Mouse (Mus musculus) regulatory T cell (primary cell): Measurements from ENCODE around the gene Cep162.

Experiments used
- in situ Hi-C: fragments of 300-600 bp; cut with MboI, MseI; formaldehyde crosslinking; loops from one replicate; pipeline ENCODE4 v1.15.1; 2025; ENCODE audit warnings: high pct_unique_total_duplicates

Cep162 gene

GRCm38 (mm10) chr9:87167001-87167830 is 88.1 kb downstream of the Cep162 start:
- in situ Hi-C loops = no loop called here

DNA sequence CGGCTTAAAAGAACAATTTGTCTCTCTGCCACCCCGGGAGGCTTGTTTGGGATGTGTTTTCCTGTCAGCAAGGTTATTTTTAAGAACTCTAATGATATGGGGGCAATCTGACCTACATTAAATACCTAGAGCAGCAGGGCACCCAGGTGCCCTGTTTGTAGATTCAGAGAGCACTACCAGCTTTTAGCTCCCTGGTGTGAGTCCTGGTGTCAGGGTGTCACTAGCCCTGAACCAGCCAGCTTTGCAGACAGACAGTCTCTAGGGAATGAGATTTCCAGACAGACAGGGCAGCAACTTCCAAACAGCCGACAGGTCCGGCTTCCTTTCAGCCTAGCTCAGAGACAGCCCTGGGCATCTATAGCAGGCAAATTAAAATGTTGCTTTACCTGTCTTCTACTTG is 92.8 kb downstream of the Cep162 start:
- in situ Hi-C loops = no loop called here

GRCm38 (mm10) chr9:87152641-87153325 is 102.6 kb downstream of the Cep162 start:
- in situ Hi-C loops = loop anchor here (10.0 kb wide), 1 partner anchor 972 kb away; no protein-coding TSS in a partner anchor

DNA sequence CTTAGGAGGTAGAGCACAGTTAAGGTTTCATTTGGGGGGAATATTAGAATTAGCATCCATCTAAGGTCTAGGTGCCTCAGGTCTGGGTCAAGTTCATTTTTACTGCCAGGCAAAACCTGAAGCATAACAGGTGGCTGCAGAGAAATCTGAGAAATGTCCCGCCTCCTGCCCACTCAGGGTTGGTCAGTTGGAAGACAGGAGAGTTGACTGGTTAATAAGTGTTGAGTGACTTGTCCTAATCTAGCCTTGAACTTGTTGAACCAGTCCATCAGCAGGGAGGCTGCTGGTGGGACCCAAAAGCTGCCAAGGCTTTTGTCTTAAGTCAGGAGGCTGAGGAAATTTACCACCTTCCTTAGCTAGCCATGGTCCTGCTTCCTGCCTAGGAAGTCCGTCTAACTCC is 107.4 kb downstream of the Cep162 start:
- in situ Hi-C loops = no loop called here

GRCm38 (mm10) chr9:87146400-87146799 is 108.9 kb downstream of the Cep162 start:
- in situ Hi-C loops = no loop called here

DNA sequence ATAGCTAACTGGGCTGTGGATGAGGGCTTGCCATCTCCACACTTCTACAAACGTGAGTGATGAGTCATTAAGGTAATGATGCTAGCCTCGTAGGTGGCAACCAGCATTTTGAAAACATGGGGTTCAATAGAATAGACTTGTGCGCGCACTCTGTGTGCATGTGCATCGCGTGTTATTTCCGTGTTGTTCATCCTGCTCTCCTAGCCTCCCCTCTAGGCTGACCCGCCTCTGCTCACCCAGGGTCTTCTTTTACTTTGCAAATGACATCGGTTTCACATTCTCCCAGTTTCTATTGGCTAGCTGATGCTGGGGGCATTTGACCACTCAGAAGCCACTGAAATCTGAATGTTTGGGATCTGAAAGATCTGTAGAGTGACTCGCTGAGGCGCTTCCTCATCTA is 109.7 kb downstream of the Cep162 start:
- in situ Hi-C loops = no loop called here

DNA sequence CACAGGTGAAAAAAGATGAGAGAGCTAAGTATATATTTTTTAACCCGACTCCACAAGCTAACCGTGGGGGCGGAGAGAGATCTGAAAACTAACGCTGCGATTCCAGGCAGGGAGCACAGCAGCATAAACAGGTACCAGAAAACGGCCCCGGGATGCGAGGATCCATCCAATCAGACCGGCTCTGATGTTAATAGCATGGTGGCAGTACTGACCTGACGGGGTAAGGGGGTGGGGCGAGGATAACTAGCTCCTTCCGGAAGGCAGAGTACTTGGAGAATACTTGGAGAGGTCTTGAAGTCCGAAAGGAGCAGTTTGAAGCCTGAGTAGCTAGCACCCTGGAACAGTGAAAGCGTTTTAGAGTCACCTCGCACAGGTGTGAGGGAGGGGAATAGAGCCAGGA is 110.2 kb downstream of the Cep162 start:
- in situ Hi-C loops = no loop called here

DNA sequence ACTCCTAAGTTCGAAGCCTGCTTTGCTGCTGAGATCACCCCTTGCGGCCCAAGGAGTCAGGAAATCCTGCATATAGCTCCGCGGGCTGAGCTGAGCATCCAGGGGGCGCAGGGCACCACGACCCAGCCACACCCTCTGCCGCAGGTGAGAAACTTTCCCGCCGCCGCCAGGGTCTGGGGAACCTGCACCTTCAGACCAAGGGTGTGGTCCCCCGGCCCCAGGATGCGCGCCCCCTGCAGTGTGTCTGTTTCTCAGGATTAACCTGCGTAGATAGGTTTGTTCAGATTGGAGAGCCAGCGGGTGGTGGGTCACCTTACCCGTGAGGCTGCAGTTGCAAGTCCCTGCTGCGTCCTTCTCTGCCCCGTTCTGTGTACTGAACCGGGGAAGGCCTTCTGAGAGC is 110.8 kb downstream of the Cep162 start:
- in situ Hi-C loops = no loop called here

GRCm38 (mm10) chr9:87144106-87144505 is 111.2 kb downstream of the Cep162 start, which contains the start of gene Mrap2:
Gene Mrap2, plus strand, starts transcription at chr9:87144306.
- in situ Hi-C loops = no loop called here

DNA sequence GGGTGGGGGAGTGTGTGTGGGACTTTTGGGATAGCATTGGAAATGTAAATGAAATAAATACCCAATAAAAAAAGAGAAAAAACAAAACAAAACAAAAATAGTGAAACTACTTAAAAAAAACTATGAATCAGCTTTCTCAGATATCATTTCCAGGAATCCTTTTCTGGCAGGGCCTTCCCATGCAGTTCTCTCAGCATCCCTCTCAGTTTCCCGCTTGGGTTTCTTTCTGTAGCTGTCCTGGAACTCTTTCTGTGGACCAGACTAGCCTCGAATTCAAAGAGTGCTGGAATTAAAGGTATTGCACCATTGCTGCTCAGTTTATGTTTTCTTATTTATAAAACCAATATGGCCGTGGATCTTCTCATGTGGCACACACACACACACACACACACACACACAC is 112.3 kb downstream of the Cep162 start:
- in situ Hi-C loops = no loop called here
